Mouse (Mus musculus) small intestine, adult 2 months (tissue): ENCODE data around the gene Lrrc8b.

Experiments used
- CTCF ChIP-seq: fragments of 200-500 bp; IDR thresholded peaks from 2 replicates; pipeline ENCODE4 v1.5.1; 2012; ENCODE audit warnings: low read depth, mild to moderate bottlenecking, control low read depth, inconsistent platforms, low read length, moderate library complexity, mixed read lengths; ENCODE audit not compliant: insufficient replicate concordance, insufficient read length; ENCODE audit errors: extremely low read depth
- POLR2A ChIP-seq: fragments of 200-500 bp; IDR thresholded peaks from 2 replicates; pipeline ENCODE4 v1.6.1; 2012; ENCODE audit warnings: low read depth, mild to moderate bottlenecking, control low read depth, inconsistent platforms, low read length, moderate library complexity

DNA sequence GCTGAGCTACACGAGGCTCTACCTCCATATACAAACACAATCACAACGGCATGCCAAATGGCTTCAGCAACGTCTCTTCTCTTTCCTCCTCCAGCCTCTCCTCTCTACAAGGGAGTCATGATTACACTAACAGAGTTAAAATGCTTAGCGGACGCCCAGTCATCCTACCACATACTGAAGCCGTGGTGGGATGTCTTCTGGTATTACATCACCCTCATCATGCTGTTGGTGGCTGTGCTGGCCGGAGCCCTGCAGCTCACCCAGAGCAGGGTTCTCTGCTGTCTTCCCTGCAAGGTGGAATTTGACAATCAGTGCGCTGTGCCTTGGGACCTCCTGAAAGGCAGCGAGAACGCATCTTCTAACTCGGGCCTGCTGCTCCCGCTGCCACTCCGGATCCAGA, 64.1 kb downstream of the Lrrc8b start:
- TF ChIP-seq CTCF (no peak), POLR2A (no peak)
